Mouse (Mus musculus): ENCODE results near the gene Rad54l.
A peak's percentile ranks its signal among the peaks of the same experiment; 100 is the strongest.

Rad54l gene

GRCm38 (mm10) chr4:116140801-116141574 lies 17.5 kb upstream of the Rad54l start:
- no peak for DNase-seq (ENCODE audit: low spot score in 2 of 2)

GRCm38 (mm10) chr4:116137421-116137996 lies 14.0 kb upstream of the Rad54l start:
- DNase-seq (ENCODE audit: low spot score in 2 of 2): peak in 1 of 2 experiments; percentile 23

- peak in 1 of 2 experiments; percentile 15 for DNase-seq (ENCODE audit: low spot score in 2 of 2)
These were observed 11.5 kb upstream of the Rad54l start for GRCm38 (mm10) chr4:116134990-116135389.

GRCm38 (mm10) chr4:116133126-116133525 lies 9.6 kb upstream of the Rad54l start:
- DNase-seq (ENCODE audit: low spot score in 2 of 2): no peak

GRCm38 (mm10) chr4:116127956-116128355 lies 4.5 kb upstream of the Rad54l start:
- no peak for DNase-seq (ENCODE audit: low spot score in 2 of 2)

GRCm38 (mm10) chr4:116125803-116126386 lies 2.4 kb upstream of the Rad54l start:
- DNase-seq (ENCODE audit: low spot score in 2 of 2): no peak

GRCm38 (mm10) chr4:116122762-116123161 lies 728 bp downstream of the Rad54l start:
- no peak for DNase-seq (ENCODE audit: low spot score in 2 of 2)

GRCm38 (mm10) chr4:116111486-116111885 lies 12.0 kb downstream of the Rad54l start:
- DNase-seq (ENCODE audit: low spot score in 2 of 2): no peak

GRCm38 (mm10) chr4:116110695-116111094 lies 12.8 kb downstream of the Rad54l start:
- DNase-seq (ENCODE audit: low spot score in 2 of 2): no peak

GRCm38 (mm10) chr4:116105278-116105677 lies 18.2 kb downstream of the Rad54l start:
- DNase-seq (ENCODE audit: low spot score in 2 of 2): no peak

GRCm38 (mm10) chr4:116100959-116101358 lies 22.5 kb downstream of the Rad54l start:
- no peak for DNase-seq (ENCODE audit: low spot score in 2 of 2)

- DNase-seq (ENCODE audit: low spot score in 2 of 2): no peak
These were observed 26.3 kb downstream of the Rad54l start for GRCm38 (mm10) chr4:116097211-116097610.

- no peak for DNase-seq (ENCODE audit: low spot score in 2 of 2)
These were observed 27.2 kb downstream of the Rad54l start for GRCm38 (mm10) chr4:116096291-116096690.

GRCm38 (mm10) chr4:116088510-116089249 lies 34.8 kb downstream of the Rad54l start:
- DNase-seq (ENCODE audit: low spot score in 2 of 2): no peak

GRCm38 (mm10) chr4:116077240-116078095 lies 46.0 kb downstream of the Rad54l start:
- no peak for DNase-seq (ENCODE audit: low spot score in 2 of 2)

GRCm38 (mm10) chr4:116076369-116077231 lies 46.9 kb downstream of the Rad54l start:
- DNase-seq (ENCODE audit: low spot score in 2 of 2): peak in 1 of 2 experiments; percentile 24

GRCm38 (mm10) chr4:116075631-116076368 lies 47.7 kb downstream of the Rad54l start:
- peak; percentile 65 to 73 for DNase-seq (ENCODE audit: low spot score in 2 of 2)

- DNase-seq (ENCODE audit: low spot score in 2 of 2): peak; percentile 96
These were observed 48.4 kb downstream of the Rad54l start, which contains the start of the genes Uqcrh and Lrrc41 for GRCm38 (mm10) chr4:116074861-116075620. TSS of gene Uqcrh (minus strand) at chr4:116075071. TSS of gene Lrrc41 (plus strand) at chr4:116075269.

All from natural killer cell, adult 2 months (primary cell).